Mouse (Mus musculus) midbrain, embryonic 10.5 days (tissue): ENCODE measurements around the gene Zc3hav1l. TPM values are rescaled to one million over a fixed set of nuclear protein-coding genes. Genes with fewer than 3 reads are reported as not detected.

Experiments used
- DNase-seq: peaks from one replicate; pipeline ENCODE4 v3.0.0-alpha.2; 2017; ENCODE audit warnings: low spot score
- H3K27ac ChIP-seq: fragments of 300-500 bp; sonication (generic); replicated peaks from 2 replicates; pipeline ENCODE4 v1.5.1; 2016; ENCODE audit warnings: mild to moderate bottlenecking
- H3K27me3 ChIP-seq: fragments of 300-500 bp; sonication (generic); 2 replicates; pipeline ENCODE4 v1.6.1; 2016; ENCODE audit warnings: low read depth, mild to moderate bottlenecking; ENCODE audit not compliant: poor library complexity, severe bottlenecking
- H3K36me3 ChIP-seq: fragments of 300-500 bp; sonication (generic); 2 replicates; pipeline ENCODE4 v1.6.1; 2016; ENCODE audit warnings: mild to moderate bottlenecking, moderate library complexity
- H3K4me1 ChIP-seq: fragments of 300-500 bp; sonication (generic); 2 replicates; pipeline ENCODE4 v1.6.1; 2016
- H3K4me3 ChIP-seq: fragments of 300-500 bp; sonication (generic); 2 replicates; pipeline ENCODE4 v1.5.1; 2016; ENCODE audit warnings: mild to moderate bottlenecking, moderate library complexity
- H3K9me3 ChIP-seq: fragments of 300-500 bp; sonication (generic); replicated peaks from 2 replicates; pipeline ENCODE4 v1.6.1; 2016; ENCODE audit warnings: mild to moderate bottlenecking
- WGBS: fragments of 180-500 bp; shearing (Covaris S2); methylation state at CpG from one replicate; pipeline ENCODE4 v1.1.7; 2016; 5-methylcytosine and 5-hydroxymethylcytosine counted together
- polyA plus RNA-seq: library from polyadenylated mRNA; unstranded; fragments of >200 nt; fragmentation: Nextera tagmentation; extraction: Ambion mirVana; gene quantifications from 2 replicates; pipeline ENCODE4 v1.2.1, GENCODE M21; 2016

The Zc3hav1l gene
- polyA plus RNA-seq, 1 experiment from 2014 or later: 12.9 TPM

DNA sequence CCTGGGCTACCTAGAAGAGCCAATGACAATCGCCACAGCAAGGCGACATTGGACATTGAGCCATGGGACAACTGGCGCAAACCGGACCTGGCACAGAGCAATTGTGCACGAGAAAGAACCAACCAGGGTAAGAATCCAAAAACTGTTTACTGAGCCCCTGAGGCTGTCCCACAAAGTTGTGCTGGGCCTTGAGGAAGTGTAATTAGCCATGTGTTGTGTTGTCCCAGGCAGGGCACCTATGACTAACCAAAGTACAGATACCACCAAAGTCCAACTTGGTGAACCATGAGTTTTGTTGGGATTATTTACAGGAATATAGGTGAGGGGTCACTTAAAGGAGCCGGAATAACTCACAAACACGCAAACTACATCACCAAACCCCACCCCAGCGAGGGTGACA lies 41.6 kb downstream of the Zc3hav1l start:
- no peak overlapping the region for H3K27ac ChIP-seq
- H3K36me3 ChIP-seq: no peaks in the 10 kb centered on the region
- DNase-seq: no peak
- H3K4me3 ChIP-seq: no peak overlapping the region
- H3K4me1 ChIP-seq: peaks cover 18% of the 10 kb centered on the region
- peaks cover 22% of the 10 kb centered on the region for H3K27me3 ChIP-seq
- 95% methylated on average over 8 of the region's 8 CpGs for WGBS
- no peaks in the 10 kb centered on the region for H3K9me3 ChIP-seq

DNA sequence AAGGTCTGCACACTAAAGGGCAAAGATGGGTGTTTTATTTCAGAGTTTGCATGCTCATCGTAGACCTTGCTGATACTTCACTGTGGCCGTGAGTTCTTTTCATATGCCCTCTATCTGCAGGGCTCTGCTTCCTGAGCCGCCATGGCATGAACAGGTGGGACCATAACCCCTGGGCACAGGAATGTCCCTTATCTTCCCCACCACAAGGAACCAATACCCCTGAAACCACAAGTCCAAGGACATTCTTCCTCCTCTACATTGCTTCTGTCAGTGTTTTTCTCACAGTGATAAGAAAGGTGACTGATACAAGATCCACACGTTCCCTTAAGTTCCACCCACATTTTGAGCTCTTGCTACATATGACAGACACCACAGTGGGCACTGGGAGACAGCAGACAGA lies 42.3 kb downstream of the Zc3hav1l start:
- Histone ChIP-seq H3K36me3 (no peaks in the 10 kb centered on the region), H3K4me3 (no peak overlapping the region), H3K9me3 (no peaks in the 10 kb centered on the region), H3K27me3 (peaks cover 22% of the 10 kb centered on the region), H3K4me1 (peaks cover 25% of the 10 kb centered on the region), H3K27ac (no peak overlapping the region)
- 94% methylated on average over 4 of the region's 4 CpGs for WGBS
- no peak for DNase-seq

DNA sequence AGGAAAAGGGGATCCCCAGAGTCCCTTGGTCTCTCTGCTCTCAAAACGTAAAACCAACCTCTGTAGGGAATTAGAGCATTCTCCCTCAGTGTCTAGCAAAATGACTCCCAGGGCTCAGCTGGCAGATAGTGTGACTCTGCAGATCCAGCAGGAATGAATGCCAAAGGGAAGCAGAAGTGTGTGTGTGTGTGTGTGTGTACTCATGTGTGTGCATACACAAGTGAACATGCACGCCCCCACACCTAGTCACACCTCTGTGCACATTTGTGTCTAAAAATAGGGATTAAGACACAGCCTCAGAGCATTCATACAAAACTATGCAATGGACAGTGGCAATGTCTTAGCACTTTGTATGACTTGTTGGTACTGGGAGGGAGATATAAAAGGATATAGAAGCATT lies 43.3 kb downstream of the Zc3hav1l start:
- Histone ChIP-seq H3K27ac (no peak overlapping the region), H3K27me3 (peaks cover 22% of the 10 kb centered on the region), H3K9me3 (no peaks in the 10 kb centered on the region), H3K36me3 (no peaks in the 10 kb centered on the region), H3K4me1 (peaks cover 35% of the 10 kb centered on the region), H3K4me3 (no peak overlapping the region)
- DNase-seq: no peak
- WGBS: 69% methylated on average over 2 of the region's 2 CpGs

DNA sequence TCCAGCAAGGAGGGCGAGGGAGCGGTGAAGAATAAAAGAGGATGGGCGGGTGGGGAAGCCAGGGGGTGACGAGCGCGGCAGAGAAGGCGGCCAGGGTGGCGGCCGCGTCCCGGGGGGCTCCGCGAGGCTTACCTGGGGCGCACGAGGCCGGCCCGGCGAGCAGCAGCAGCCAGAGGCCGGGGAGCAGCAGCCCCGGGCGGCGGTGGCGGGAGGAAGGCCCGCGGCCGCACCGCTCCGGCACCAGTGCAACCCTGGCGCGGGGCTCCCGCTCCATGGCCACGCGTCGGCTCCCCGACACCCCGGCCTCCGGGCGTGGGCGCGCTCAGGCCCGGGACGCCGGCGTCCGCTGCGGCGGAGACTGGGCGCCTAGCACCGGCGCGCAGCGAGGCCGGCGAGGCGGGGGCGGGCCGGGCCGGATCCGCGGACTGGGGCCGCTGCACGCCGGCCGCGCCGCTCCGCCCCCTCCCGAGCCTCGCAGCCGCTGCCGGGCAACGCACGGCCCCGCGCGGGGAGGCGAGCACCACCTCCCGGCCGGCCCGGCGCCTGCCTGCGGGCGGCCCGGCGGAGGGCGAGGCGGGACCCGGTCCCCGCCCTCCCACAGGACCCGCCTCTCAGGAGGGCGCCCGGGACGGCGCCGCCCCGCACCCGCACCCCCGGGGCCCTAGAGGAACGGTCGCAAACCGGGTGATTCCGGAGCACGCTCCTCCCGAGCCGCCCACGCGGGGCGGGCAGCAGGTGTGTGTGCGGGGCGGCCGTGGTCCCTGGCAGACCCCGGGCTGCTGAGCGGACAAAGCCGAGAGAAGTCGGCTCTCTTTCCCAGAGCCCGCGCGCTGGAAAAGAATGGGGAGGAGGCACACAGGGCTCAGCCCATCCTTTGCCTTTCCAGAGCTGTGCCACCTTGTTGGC lies 45.1 kb downstream of the Zc3hav1l start, which contains the start of gene D630045J12Rik:
Gene D630045J12Rik (minus strand): TSS at position 274 of the 906 bp plus-strand sequence.
- Histone ChIP-seq H3K9me3 (no peaks in the 10 kb centered on the region), H3K36me3 (no peaks in the 10 kb centered on the region), H3K4me1 (peaks cover 43% of the 10 kb centered on the region), H3K27ac (peak within 1 kb of the TSS; percentile 98), H3K27me3 (peaks cover 22% of the 10 kb centered on the region), H3K4me3 (peak within 1 kb of the TSS; percentile 94)
- WGBS: 4% methylated on average over 114 of the region's 118 CpGs
- peak; percentile 72 for DNase-seq

DNA sequence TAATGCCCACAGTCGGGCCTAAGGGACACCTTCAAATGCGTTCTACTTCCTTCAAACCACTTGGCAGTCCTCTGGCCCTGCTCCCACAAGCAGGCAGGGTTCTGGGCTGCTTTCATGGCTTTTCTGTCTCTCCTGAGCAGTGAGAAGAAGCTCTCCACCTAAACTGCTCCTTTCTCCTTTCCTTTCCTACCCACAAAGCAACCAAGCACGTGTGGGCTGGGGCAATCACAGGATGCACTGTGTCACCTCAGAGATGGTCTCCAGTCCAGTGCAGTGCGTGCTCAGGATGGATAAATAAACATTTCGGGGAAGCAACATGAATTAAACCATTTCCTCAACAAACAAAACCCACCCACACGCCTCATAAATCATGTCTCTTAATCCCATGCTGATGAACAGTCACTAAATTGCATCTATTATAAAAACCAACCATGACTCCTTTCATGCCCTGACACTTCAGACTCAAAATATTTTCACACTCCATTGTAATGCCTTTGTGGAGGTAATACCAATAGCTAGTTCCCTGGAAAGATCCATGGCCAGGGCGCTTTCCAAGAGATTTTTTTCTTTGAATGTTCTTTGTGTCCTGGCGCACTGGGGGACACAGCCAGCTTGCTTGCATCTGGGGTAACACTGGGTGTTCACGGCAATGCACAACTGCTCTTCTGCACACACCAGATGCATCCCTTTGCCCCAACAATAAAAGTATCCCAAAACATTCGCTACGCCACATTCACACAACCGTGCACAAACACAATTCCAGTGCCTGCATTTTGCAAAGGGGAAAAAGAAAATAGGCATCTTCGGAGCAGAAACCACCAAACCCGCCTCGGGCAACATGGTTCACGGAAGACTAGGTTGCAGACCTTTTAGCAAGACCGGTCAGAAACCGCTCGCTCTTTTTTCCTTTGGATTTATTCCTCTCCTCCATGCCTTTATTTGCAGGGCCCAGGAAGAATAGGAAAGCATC lies 46.0 kb downstream of the Zc3hav1l start:
- peaks cover 49% of the 10 kb centered on the region for H3K4me1 ChIP-seq
- peaks cover 22% of the 10 kb centered on the region for H3K27me3 ChIP-seq
- H3K4me3 ChIP-seq: peak overlapping the region; percentile 94
- no peaks in the 10 kb centered on the region for H3K9me3 ChIP-seq
- WGBS: 14% methylated on average over 19 of the region's 19 CpGs
- no peak for DNase-seq
- H3K27ac ChIP-seq: peak overlapping the region; percentile 98
- H3K36me3 ChIP-seq: no peaks in the 10 kb centered on the region

DNA sequence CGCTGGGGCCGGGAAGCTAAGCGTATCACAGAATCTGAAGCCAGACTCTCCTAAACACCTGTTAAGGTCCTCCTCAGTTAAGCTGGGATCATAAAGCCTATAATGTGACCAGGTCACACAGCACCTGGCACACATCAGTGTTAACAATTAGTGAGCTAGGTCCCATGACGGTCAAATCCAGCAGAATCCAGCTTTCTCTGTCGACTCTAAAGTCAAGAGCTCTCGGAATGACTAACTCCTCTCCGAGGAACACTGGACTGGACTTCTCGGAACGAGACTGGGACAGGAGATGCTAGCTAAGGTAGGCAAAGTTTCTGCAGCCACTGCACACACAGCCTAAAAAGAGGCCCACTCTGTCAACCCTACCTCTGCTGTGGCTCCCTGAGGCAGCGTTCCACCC lies 46.9 kb downstream of the Zc3hav1l start:
- peak overlapping the region; percentile 98 for H3K27ac ChIP-seq
- DNase-seq: no peak
- peaks cover 49% of the 10 kb centered on the region for H3K4me1 ChIP-seq
- no peaks in the 10 kb centered on the region for H3K9me3 ChIP-seq
- H3K4me3 ChIP-seq: peak overlapping the region; percentile 94
- 74% methylated on average over 10 of the region's 10 CpGs for WGBS
- no peaks in the 10 kb centered on the region for H3K36me3 ChIP-seq
- peaks cover 22% of the 10 kb centered on the region for H3K27me3 ChIP-seq

DNA sequence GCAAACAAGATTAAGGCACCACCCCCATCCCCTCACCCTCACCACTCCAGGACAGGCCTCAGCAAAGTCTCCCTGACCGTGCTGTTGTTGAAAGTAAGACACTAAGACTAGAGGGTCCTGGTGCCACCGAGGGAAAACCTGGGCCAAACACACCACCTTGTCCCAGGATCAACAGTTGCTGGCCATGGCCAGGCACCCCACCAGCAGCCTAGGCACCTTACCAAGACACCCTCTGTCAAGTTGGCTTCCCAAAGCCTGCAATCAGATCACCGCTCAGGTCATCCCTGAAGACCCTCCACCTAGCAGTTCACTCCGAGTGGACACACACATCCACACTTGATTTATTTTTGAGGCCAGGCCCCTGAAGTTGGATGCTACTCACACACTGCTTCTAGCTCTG lies 47.6 kb downstream of the Zc3hav1l start:
- H3K27ac ChIP-seq: no peak overlapping the region
- peaks cover 21% of the 10 kb centered on the region for H3K27me3 ChIP-seq
- 46% methylated on average over 4 of the region's 4 CpGs for WGBS
- no peaks in the 10 kb centered on the region for H3K9me3 ChIP-seq
- peak overlapping the region; percentile 94; the same call in 1 of the 2 replicates for H3K4me3 ChIP-seq
- DNase-seq: peak; percentile 13
- H3K4me1 ChIP-seq: peaks cover 49% of the 10 kb centered on the region
- H3K36me3 ChIP-seq: no peaks in the 10 kb centered on the region

DNA sequence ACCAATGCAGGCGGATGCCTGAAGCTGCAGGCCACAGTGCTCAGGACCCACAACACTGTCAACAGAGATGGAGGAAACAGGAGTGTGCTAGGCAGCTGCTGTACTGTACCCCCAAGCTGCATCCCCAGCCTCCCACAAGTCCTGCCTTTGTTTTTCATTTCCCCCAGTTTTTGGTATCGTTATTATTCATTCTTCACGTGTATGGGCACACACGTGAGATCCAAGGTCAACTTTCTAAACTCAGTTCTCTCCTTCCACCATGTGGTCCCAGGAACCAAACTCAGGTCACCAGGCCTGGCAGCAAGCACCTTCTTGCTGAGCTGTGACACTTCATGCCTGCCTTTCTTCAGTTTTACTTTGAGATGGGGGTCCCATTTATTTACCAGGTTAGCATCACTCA lies 51.7 kb downstream of the Zc3hav1l start:
- H3K36me3 ChIP-seq: no peaks in the 10 kb centered on the region
- no peaks in the 10 kb centered on the region; the same call in 1 of the 2 replicates for H3K27me3 ChIP-seq
- H3K4me1 ChIP-seq: peaks cover 42% of the 10 kb centered on the region
- no peaks in the 10 kb centered on the region for H3K9me3 ChIP-seq
- no peak for DNase-seq
- no peak overlapping the region for H3K27ac ChIP-seq
- no peak overlapping the region for H3K4me3 ChIP-seq
- WGBS: 95% methylated on average over 4 of the region's 4 CpGs

DNA sequence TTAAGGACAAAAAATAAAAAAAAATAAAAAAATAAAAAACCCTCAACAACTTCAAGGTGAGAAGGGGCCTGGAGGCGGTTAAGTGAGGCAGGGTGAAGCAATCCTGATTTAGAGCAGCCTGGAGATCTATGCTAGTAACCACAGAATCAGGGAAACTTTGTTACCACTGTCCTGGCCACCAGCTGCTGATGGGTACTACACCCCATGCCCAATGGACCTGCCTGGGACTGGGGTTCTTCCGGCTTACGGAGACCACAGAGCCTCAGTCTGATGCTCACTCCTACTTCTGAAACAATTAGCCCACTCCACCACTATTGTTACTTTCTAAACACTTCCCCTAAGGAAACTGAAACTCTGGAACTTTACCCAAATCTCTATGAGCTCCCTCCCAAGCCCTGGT lies 54.3 kb downstream of the Zc3hav1l start:
- no peaks in the 10 kb centered on the region for H3K36me3 ChIP-seq
- no peak overlapping the region for H3K27ac ChIP-seq
- H3K27me3 ChIP-seq: no peaks in the 10 kb centered on the region
- DNase-seq: no peak
- H3K9me3 ChIP-seq: no peaks in the 10 kb centered on the region
- no peak overlapping the region for H3K4me3 ChIP-seq
- 84% methylated on average over 3 of the region's 3 CpGs for WGBS
- peaks cover 20% of the 10 kb centered on the region for H3K4me1 ChIP-seq

DNA sequence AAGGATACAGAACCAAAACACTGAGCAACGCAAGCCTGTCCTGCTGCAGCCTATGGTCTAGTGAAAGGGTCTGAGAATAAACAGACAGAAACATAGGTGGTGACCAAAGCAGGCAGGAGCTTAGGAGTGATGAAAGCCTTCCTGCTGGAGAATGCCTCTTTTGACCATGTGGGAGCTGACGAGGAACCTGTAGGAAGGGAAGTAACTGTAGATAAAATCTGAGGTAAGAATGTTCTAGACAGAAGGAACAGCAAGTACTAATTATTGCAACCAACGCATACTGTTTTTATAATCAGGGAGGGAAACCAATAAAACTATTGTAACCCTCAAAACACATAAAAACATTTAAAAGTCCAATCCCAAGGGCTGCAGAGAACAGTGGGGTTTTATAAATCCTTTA lies 54.9 kb downstream of the Zc3hav1l start:
- H3K27me3 ChIP-seq: no peaks in the 10 kb centered on the region
- no peak overlapping the region for H3K4me3 ChIP-seq
- WGBS: 77% methylated on average over 3 of the region's 3 CpGs
- DNase-seq: no peak
- no peaks in the 10 kb centered on the region for H3K9me3 ChIP-seq
- no peaks in the 10 kb centered on the region for H3K36me3 ChIP-seq
- H3K27ac ChIP-seq: no peak overlapping the region
- H3K4me1 ChIP-seq: peaks cover 18% of the 10 kb centered on the region

DNA sequence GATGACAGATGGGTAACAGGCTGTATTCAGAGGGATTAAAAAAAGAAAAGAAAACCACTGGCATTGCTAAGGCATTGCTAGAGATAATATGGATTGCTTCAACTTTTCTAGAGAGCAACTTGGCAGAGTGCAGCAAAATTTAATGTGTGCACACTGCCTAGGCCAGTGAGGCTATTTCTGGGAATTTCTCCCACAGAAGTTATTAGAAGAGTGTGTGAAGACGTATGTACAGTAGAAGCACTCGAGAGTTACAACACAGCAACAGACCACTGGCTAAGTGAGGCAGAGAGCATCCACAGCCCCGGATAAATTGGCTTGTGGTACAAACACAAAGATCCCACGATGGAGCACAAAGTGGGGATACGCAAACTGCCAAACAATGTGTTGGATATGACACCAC lies 56.2 kb downstream of the Zc3hav1l start:
- Histone ChIP-seq H3K9me3 (no peaks in the 10 kb centered on the region), H3K27me3 (no peaks in the 10 kb centered on the region), H3K4me3 (no peak overlapping the region), H3K36me3 (0 out of 2 replicates have a peak, but pooled peaks cover 2% of the 10 kb centered on the region), H3K4me1 (peaks cover 11% of the 10 kb centered on the region), H3K27ac (no peak overlapping the region)
- WGBS: 90% methylated on average over 5 of the region's 5 CpGs
- no peak for DNase-seq

DNA sequence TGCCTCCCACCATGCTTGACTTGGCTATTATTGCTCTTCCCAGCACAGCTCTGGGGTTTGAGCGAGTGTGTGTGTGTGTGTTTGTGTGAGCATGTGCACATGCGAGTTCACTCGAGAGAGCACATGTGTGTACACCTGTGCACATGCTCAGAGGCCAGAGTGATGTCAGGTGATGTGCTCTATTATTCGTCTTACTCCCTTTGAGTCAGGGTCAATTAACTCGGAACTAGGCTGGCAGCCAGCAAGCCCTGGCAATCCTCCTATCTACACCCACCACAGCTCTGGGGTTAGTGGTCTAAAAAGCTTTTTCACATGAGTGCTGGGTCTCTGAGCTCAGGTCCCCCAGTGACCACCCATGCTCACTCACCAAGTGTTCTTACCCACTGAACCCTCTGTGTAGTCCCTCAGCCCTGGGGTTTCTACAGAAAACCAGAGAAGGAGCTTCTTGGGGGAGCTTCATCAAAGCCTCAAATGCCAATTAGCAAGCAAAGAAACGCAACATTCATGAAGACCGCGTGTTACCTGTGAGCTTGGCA lies 56.7 kb downstream of the Zc3hav1l start:
- DNase-seq: no peak
- H3K9me3 ChIP-seq: no peaks in the 10 kb centered on the region
- 0 out of 2 replicates have a peak, but pooled peaks cover 2% of the 10 kb centered on the region for H3K36me3 ChIP-seq
- 92% methylated on average over 8 of the region's 8 CpGs for WGBS
- no peak overlapping the region for H3K4me3 ChIP-seq
- no peaks in the 10 kb centered on the region for H3K27me3 ChIP-seq
- peaks cover 11% of the 10 kb centered on the region for H3K4me1 ChIP-seq
- no peak overlapping the region for H3K27ac ChIP-seq
